Mouse (Mus musculus) liver, embryonic 14.5 days (tissue): ENCODE results near the gene Slc17a9.

Experiments used
- CTCF ChIP-seq: IDR thresholded peaks from 2 replicates; pipeline ENCODE4 v1.5.1; 2016; ENCODE audit warnings: antibody characterized with exemption, low read depth, control low read depth
- EP300 ChIP-seq: IDR thresholded peaks from 2 replicates; pipeline ENCODE4 v1.6.1; 2016; ENCODE audit warnings: antibody characterized with exemption, low read depth

DNA sequence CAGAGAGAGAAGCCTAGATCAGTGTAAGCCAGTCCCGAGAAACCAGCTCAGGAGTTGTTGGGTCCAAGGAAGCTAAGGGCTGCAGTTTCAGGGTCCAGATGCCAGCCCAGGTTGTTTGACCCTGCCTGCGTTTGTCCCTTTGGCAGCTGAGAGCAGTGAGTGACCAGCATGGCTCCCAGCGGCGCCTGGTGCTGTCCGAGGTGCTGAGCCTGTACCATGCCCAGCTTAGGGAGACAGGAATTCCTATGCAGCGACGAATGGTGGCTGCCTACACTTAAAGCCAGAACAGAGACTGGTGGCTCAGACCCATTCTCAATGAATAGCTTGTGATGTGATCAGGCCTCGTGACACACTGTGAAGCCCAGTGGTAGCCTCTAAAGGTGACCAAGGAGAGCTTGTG lies 30.8 kb downstream of the Slc17a9 start:
- TF ChIP-seq CTCF = no peak
- no peak for TF ChIP-seq EP300
